Mouse (Mus musculus): Measurements from ENCODE around the gene Plxnb3. TPM values are rescaled to one million over a fixed set of nuclear protein-coding genes. Genes with fewer than 3 reads are reported as not detected.
"Not testable (repeated sequence)": the region's sequence is repeated elsewhere in the genome, so short reads cannot be mapped to it uniquely, and the experiment has no call there.

The Plxnb3 gene
- not detected in 2 replicates for polyA plus RNA-seq (2016; fragmentation: Nextera tagmentation; extraction: Ambion mirVana)

DNA sequence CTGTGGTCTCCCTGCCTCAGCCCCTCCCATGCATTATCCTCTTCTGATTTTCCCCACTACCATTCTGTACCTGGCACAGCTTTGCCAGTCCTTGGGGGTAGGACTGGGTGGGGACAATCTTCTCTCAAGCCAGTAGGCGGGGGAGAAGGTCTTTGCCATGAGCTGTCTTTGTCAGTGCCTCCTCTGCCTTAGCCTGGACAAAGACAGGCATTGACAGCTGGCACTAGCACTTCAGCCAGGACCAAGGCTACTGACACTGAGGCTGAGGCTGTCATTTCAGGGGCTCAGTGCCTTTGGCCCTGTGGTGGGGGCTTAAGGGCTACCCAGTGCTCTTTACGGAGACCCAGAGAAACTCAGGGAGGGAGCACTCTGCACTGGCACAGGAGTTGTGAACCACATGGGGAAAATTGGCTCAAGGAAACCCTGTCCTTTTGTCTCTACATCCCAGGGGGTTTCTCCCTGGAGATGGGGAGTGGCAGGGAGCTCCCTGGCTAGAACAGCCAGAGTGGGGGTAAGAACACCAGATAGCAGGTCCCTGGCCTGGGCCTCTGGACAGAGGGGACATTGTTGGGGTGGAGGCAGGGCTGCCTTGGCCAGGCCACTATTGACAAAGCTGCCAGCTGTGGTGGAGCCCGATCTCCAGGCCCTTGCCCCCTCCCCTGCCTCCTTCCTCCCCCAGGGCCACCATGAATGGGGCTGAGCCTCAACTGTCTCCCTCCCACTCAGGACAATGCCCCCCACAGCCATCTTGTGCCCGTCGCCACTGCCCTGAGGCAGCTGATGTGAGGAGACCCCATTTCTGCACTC is at the start of gene Plxnb3:
Gene Plxnb3 (plus strand): TSS at position 757 of the 807 bp plus-strand sequence.
- H3K36me3 ChIP-seq (replicated peaks) = no peaks in the 10 kb centered on the region
- no peak for DNase-seq (ENCODE audit: extremely low spot score, low spot score)
- 67% methylated on average over 5 of the region's 5 CpGs for WGBS
- no peak within 1 kb of the TSS for H3K27ac ChIP-seq
- H3K4me3 ChIP-seq = no peak within 1 kb of the TSS
- no peaks in the 10 kb centered on the region for H3K4me1 ChIP-seq
- H3K9me3 ChIP-seq = no peaks in the 10 kb centered on the region
- peaks cover 24% of the 10 kb centered on the region; the same call in 1 of the 2 replicates for H3K27me3 ChIP-seq (ENCODE audit: poor library complexity, severe bottlenecking)

DNA sequence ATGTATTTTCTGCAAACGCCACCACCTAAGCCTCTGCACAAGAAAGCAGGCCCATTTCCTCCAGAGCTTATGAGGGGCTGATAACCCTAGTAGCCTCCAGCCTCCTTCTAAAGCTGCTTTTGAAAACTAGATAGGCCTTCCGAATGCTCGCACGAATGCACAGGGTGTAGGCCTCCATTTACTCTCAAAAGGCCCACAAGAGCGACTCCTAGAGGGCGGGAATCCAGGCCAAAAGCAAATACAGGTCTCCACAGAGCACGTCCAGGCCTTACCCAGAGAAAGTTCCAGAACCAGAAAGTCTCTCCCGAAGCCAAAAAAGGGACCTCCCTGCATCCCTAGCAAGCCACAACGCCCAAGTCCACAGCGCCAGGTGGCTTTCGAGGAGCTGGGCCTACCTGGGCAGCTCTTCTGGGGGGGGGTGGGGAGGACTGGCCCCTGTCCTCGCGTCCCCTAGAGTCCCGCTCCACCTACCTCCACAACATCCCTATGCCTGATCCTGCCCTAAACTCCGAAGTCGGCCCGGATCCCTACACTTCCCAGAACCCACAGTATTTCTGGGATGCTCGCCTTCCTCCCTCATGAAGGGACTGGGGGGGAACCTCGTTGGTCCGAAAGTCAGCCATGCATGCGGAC is 41.3 kb upstream of the Plxnb3 start:
- Histone ChIP-seq H3K4me3 (peak overlapping the region; percentile 61), H3K9me3 (no peaks in the 10 kb centered on the region), H3K4me1 (peaks cover 37% of the 10 kb centered on the region), H3K27me3 (ENCODE audit: poor library complexity, severe bottlenecking) (peaks cover 23% of the 10 kb centered on the region), H3K27ac (peak overlapping the region; percentile 84), H3K36me3 (replicated peaks) (peaks cover 35% of the 10 kb centered on the region)
- peak; percentile 20 for DNase-seq (ENCODE audit: extremely low spot score, low spot score)
- 23% methylated on average over 21 of the region's 21 CpGs for WGBS

DNA sequence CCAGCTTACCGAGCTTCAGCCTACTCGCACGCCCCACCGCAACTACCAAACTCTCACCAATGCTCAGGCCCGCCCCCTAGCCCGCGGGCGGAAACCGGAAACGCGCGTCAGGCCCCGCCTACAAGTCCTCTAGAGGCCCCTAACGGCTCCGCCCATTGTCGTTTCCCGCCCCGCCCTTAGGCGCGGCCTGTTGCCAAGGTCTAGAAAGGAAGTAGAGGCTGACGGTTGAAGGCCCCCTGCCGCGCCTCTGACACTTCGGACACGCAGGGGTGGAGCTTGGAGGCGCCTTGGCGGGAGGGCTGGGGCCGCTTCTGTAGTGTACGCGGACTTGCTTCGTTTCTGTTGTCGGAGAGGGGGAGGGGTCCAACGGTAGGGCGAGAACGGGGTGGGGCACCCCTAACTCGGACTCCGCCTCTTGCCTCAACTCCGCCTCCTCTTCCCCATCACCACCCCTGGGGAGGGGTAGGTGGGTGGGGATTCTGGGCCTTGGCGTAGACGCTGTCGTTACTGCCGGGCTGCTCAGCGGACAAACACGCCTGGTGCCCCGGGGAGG is 40.7 kb upstream of the Plxnb3 start, which contains the start of the genes Bcap31 and Abcd1:
Gene Bcap31 (minus strand): TSS at position 67 of the 553 bp plus-strand sequence.
Gene Abcd1 (plus strand): TSS at position 489 of the 553 bp plus-strand sequence.
- Histone ChIP-seq H3K9me3 (no peaks in the 10 kb centered on the region), H3K4me1 (peaks cover 37% of the 10 kb centered on the region), H3K4me3 (peak within 1 kb of the TSS; percentile 61), H3K27ac (peak within 1 kb of the TSS; percentile 84), H3K36me3 (replicated peaks) (peaks cover 33% of the 10 kb centered on the region), H3K27me3 (ENCODE audit: poor library complexity, severe bottlenecking) (peaks cover 23% of the 10 kb centered on the region)
- 21% methylated on average over 44 of the region's 45 CpGs for WGBS
- peak; percentile 92 for DNase-seq (ENCODE audit: extremely low spot score, low spot score)

DNA sequence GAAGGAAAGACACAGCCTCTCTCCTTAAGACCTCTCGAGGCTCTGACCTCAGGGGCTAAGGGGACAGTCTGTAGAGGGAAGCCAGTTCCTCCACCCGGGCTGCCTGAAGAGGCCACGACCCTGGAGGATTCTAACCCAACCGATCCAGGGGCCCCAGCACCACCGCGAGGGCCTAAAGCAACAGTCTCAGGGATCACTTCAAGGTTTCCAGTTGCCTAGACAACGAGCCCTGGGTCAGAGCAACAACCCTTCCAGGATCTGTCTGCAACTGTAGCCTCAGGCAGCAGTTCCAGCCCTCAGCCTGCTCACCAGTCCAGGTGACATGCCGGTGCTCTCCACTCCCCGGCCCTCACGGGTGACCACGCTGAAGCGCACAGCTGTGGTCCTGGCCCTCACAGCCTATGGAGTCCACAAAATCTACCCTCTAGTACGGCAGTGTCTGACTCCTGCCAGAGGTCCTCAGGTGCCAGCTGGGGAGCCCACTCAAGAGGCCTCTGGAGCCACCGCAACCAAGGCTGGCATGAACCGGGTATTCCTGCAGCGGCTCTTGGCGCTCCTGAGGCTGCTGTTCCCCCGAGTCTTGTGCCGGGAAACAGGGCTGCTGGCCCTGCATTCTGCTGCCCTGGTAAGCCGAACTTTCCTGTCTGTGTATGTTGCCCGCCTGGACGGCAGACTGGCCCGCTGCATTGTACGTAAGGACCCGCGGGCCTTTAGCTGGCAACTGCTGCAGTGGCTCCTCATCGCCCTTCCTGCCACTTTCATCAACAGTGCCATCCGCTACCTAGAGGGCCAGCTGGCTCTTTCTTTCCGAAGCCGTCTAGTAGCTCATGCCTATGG is 40.0 kb upstream of the Plxnb3 start:
- H3K4me3 ChIP-seq = peak overlapping the region; percentile 61
- WGBS = 34% methylated on average over 30 of the region's 30 CpGs
- H3K9me3 ChIP-seq = no peaks in the 10 kb centered on the region
- H3K4me1 ChIP-seq = peaks cover 37% of the 10 kb centered on the region
- H3K36me3 ChIP-seq (replicated peaks) = peaks cover 25% of the 10 kb centered on the region
- DNase-seq (ENCODE audit: extremely low spot score, low spot score) = no peak
- H3K27ac ChIP-seq = peak overlapping the region; percentile 84
- peaks cover 23% of the 10 kb centered on the region for H3K27me3 ChIP-seq (ENCODE audit: poor library complexity, severe bottlenecking)

DNA sequence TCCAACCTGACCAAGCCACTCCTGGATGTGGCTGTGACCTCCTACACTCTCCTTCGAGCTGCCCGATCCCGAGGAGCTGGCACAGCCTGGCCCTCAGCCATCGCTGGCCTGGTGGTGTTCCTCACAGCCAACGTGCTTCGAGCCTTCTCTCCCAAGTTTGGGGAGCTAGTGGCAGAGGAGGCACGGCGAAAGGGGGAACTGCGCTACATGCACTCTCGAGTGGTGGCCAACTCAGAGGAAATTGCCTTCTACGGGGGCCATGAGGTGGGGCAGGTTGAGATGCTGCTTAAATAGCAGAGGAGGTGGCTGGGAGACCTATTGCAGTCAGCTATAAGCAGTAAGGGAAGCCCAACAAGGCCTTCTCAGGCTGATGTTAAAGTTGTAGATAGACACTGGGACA is 39.2 kb upstream of the Plxnb3 start:
- no peak for DNase-seq (ENCODE audit: extremely low spot score, low spot score)
- Histone ChIP-seq H3K27me3 (ENCODE audit: poor library complexity, severe bottlenecking) (peaks cover 23% of the 10 kb centered on the region), H3K4me1 (peaks cover 37% of the 10 kb centered on the region), H3K4me3 (peak overlapping the region; percentile 61), H3K9me3 (no peaks in the 10 kb centered on the region), H3K27ac (peak overlapping the region; percentile 48; the same call in 1 of the 2 replicates), H3K36me3 (replicated peaks) (peaks cover 18% of the 10 kb centered on the region)
- 73% methylated on average over 11 of the region's 11 CpGs for WGBS

DNA sequence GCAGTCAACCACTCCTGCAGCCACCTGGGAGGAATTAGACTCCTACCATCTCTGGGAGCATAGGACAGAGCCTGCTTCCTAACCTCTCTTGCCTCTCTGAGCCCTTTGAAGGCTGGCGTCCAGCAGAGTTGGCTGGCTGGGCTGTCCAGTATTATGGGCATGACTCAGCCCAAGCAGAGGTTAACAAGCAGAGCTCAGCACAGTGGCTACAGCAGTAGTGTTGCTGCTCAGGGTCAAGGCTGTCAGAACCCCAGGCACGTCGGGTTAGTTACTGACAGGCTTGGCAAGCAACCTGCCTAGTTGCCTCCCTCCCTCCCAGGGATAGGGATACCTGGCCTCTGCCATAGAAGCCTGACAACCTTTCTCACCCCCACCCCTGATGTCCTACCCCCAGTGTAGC is 38.6 kb upstream of the Plxnb3 start:
- DNase-seq (ENCODE audit: extremely low spot score, low spot score) = no peak
- H3K27ac ChIP-seq = no peak overlapping the region

DNA sequence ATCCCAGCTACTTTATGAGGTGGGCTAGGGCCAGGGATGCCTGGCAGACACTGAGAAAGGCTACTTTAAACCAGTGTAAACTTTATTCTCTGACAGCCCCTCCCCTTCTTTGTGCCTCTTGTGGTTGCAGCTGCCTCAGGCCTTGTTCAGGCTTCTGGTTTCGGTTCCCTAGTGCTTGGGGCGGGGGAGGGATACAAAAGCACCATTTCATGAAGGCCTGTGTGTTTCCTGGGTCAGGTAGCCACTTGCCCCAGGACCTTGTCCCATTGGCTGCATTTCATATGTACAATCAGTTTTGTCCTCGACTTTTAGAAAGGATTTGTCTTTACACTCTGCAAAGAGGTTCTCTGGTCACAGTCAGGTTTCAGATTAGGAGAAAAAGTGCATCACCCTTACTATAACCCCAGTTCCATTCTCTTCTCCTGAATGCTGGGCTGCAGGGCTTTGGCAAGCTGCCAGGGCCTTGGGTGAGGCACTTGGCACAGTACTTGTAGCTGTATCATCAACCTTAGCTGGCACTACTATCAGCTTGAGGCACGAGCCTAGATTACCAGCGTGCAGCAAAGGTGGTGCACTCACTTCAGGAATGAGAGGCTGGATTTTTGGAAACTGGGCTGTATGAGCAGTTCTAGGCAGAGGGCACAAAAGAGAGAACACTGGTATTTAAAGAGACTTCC is 38.1 kb upstream of the Plxnb3 start:
- WGBS = 54% methylated on average over 5 of the region's 5 CpGs
- peaks cover 37% of the 10 kb centered on the region for H3K4me1 ChIP-seq

More for the DNA sequence above, 38.6 kb upstream of the Plxnb3 start:
- Histone ChIP-seq H3K27me3 (ENCODE audit: poor library complexity, severe bottlenecking) (peaks cover 23% of the 10 kb centered on the region), H3K4me1 (peaks cover 37% of the 10 kb centered on the region), H3K36me3 (replicated peaks) (peaks cover 12% of the 10 kb centered on the region), H3K4me3 (no peak overlapping the region), H3K9me3 (no peaks in the 10 kb centered on the region)
- WGBS = 54% methylated on average over 3 of the region's 3 CpGs

DNA sequence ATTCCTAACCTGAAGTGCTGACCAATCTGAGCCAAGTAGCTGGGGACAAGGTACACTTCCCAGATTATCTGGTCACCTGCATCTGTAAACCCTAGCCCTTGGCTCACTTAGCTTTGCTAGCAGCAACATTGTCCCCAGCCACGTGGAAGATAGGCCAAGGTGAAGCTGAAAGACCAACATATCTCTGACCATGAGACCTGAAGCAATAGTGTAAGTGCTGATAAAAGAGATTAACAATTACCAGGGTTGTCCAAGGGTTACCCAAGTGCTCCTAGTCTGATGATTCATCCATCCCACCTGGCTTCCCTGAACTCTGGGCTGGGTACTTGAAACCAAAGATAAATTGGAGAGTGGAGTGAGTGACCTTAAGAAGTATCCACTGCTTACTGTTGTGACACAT is 26.0 kb upstream of the Plxnb3 start:
- H3K4me1 ChIP-seq = no peaks in the 10 kb centered on the region
- H3K27ac ChIP-seq = no peak overlapping the region
- no peak for DNase-seq (ENCODE audit: extremely low spot score, low spot score)
- WGBS = 53% methylated on average over 1 of the region's 1 CpGs
- H3K36me3 ChIP-seq (replicated peaks) = 0 out of 2 replicates have a peak, but pooled peaks cover 4% of the 10 kb centered on the region
- no peaks in the 10 kb centered on the region for H3K9me3 ChIP-seq
- no peak overlapping the region for H3K4me3 ChIP-seq
- no peaks in the 10 kb centered on the region for H3K27me3 ChIP-seq (ENCODE audit: poor library complexity, severe bottlenecking)

More for the DNA sequence above, 38.1 kb upstream of the Plxnb3 start:
- H3K27ac ChIP-seq = no peak overlapping the region
- H3K4me3 ChIP-seq = no peak overlapping the region
- no peak for DNase-seq (ENCODE audit: extremely low spot score, low spot score)
- peaks cover 23% of the 10 kb centered on the region for H3K27me3 ChIP-seq (ENCODE audit: poor library complexity, severe bottlenecking)
- peaks cover 7% of the 10 kb centered on the region for H3K36me3 ChIP-seq (replicated peaks)
- H3K9me3 ChIP-seq = no peaks in the 10 kb centered on the region

DNA sequence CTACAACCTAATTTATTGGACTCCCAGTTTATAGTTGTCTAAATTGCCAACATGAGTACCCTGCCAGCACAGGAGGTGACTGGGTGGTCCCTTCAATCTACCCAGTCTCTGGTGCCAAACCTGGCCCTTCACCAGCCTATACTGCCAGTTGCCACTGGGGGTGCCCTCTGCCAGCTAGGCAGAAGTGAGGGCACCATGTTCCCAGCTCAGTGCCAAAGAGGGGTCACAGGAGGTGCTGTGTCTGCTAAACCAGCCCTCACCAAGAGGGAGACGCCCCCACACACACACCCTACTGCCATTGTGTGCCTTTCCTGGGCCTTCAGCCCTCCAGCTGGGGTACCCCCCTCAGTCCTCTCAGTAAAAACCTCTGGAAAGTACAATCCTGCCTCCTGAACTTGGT is 18.7 kb upstream of the Plxnb3 start:
- Histone ChIP-seq H3K27me3 (ENCODE audit: poor library complexity, severe bottlenecking) (peaks cover 5% of the 10 kb centered on the region), H3K27ac (no peak overlapping the region), H3K4me3 (no peak overlapping the region), H3K4me1 (no peaks in the 10 kb centered on the region), H3K9me3 (no peaks in the 10 kb centered on the region), H3K36me3 (replicated peaks) (no peaks in the 10 kb centered on the region)
- no peak for DNase-seq (ENCODE audit: extremely low spot score, low spot score)
- WGBS = 70% methylated on average over 1 of the region's 1 CpGs

DNA sequence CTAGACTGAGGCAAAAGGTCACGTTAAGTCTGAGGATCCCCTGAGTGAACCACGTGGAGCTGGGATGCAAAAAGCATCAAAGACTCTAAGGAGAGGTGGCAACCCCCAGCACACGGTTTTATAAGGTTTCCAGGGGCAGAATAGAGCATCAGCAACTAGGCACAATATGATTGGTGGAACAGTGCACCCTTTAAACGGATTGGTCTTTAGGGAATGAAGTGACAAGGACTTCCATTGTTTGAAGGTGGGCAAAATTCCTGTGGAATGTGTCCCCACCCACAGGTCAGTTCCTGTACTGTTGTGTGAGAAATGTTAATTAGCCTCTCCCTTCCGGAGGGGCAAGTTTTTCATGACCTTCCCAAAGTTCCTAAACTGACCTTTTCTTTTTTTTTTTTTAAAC is 17.7 kb upstream of the Plxnb3 start:
- H3K36me3 ChIP-seq (replicated peaks) = no peaks in the 10 kb centered on the region
- H3K9me3 ChIP-seq = no peaks in the 10 kb centered on the region
- 61% methylated on average over 5 of the region's 5 CpGs for WGBS

DNA sequence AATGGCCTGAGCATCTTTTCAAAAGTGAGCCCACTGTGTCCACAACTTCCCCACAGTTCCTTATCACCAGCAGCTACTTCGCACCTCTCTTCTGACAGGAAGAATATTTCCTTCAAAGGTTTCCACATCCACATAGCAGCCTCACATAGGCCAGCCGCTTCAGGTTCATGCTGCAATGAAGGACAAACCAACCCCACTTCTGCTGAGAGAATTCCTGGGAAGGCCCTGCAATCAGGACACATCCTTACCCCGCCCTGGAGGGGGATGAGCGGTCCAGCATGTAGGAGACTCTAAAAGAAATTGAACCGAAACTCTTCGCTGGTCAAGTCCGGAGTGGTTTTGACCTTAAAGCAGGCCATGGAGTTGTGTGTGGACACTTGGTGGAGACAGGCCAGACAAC is 17.0 kb upstream of the Plxnb3 start:
- not testable (repeated sequence) for DNase-seq (ENCODE audit: extremely low spot score, low spot score); H3K4me1 ChIP-seq; H3K27me3 ChIP-seq (ENCODE audit: poor library complexity, severe bottlenecking); H3K4me3 ChIP-seq; H3K9me3 ChIP-seq; H3K27ac ChIP-seq; H3K36me3 ChIP-seq (replicated peaks)
- WGBS = 92% methylated on average over 7 of the region's 7 CpGs

More for the DNA sequence above, 17.7 kb upstream of the Plxnb3 start:
- Histone ChIP-seq H3K4me3 (no peak overlapping the region), H3K4me1 (no peaks in the 10 kb centered on the region), H3K27ac (no peak overlapping the region), H3K27me3 (ENCODE audit: poor library complexity, severe bottlenecking) (peaks cover 5% of the 10 kb centered on the region)
- DNase-seq (ENCODE audit: extremely low spot score, low spot score) = no peak

Data from forebrain, embryonic 10.5 days (tissue).